Comparison of ENCODE assay signal across 16 mouse cellular contexts in the genomic region with DNA sequence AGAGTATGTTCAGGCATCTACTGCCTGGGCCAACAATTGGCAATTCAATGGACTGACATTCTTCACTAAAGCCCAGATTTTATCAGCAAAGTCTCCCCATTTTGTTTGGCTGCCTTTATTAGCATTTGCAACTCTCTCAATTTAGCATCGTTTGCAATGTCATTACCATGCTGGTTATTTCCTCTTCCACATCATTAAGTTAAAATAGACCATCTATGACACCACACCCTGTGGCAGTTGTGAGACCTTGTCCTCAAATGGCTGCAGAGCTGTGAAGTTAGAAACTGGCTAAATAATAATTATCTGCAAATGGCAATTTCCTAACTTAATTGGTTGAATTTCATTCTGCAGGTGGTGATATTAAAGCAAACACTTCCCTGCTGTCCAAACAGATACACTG.
"Had no signal": no experiment of that assay in that cellular context is flagged by ENCODE, and none has a peak within 500 bp of the region (broad histone marks: within the 10 kb centered on the region; RNA-seq: fewer than 3 reads in every experiment).

No protein-coding gene starts in this region.

- DNase-seq: kidney, adult 18-20 months; kidney, adult 9 months; kidney, postnatal 14 days; layer of hippocampus, adult 9-11 months; liver; midbrain, embryonic 14.5 days; thymus, adult 18-20 months; thymus, postnatal 36 days had no signal

- H3K9ac ChIP-seq: limb, embryonic 13.5 days; liver, embryonic 12.5 days; liver, embryonic 15.5 days; lung, embryonic 15.5 days had no signal

- H3K4me2 ChIP-seq: limb, embryonic 13.5 days; liver, embryonic 12.5 days; liver, embryonic 15.5 days; lung, embryonic 15.5 days; midbrain, embryonic 11.5 days had no signal

- H3K4me1 ChIP-seq: limb, embryonic 10.5 days; limb, embryonic 13.5 days; liver, embryonic 12.5 days; liver, embryonic 15.5 days; lung, embryonic 15.5 days had no signal

- H3K4me3 ChIP-seq: layer of hippocampus, adult 2 months; limb, embryonic 10.5 days; limb, embryonic 13.5 days; liver, embryonic 12.5 days; liver, embryonic 15.5 days; lung, embryonic 15.5 days had no signal

- ATAC-seq: intestine, embryonic 16.5 days; liver, embryonic 12.5 days had no signal

- H3K9me3 ChIP-seq: limb, embryonic 10.5 days; limb, embryonic 13.5 days; liver, embryonic 12.5 days; liver, embryonic 15.5 days; lung, embryonic 15.5 days had no signal

- H3K27me3 ChIP-seq: limb, embryonic 13.5 days; liver, embryonic 12.5 days; liver, embryonic 15.5 days; lung, embryonic 15.5 days had no signal

- H3K36me3 ChIP-seq: limb, embryonic 10.5 days; limb, embryonic 13.5 days; liver, embryonic 12.5 days; liver, embryonic 15.5 days; lung, embryonic 15.5 days had no signal

- H3K27ac ChIP-seq: layer of hippocampus, adult 2 months; limb, embryonic 10.5 days; limb, embryonic 13.5 days; liver, embryonic 12.5 days; liver, embryonic 15.5 days; lung, embryonic 15.5 days had no signal
